Mouse (Mus musculus) embryonic facial prominence, embryonic 15.5 days (tissue): ENCODE data around the gene Rab21. TPM values are rescaled to one million over a fixed set of nuclear protein-coding genes. Genes with fewer than 3 reads are reported as not detected.

Experiments
- ATAC-seq: fragments of 200-750 bp; cut with Nextera tagmentation; 2 replicates; pipeline ENCODE4 v1.8.0; 2017; ENCODE audit warnings: low read depth, moderate TSS enrichment; ENCODE audit not compliant: insufficient number of reproducible peaks, low FRiP score, low TSS enrichment
- H3K27ac ChIP-seq: fragments of 300-500 bp; sonication (generic); replicated peaks from 2 replicates; pipeline ENCODE4 v1.5.1; 2015; ENCODE audit warnings: mild to moderate bottlenecking, inconsistent platforms
- H3K27me3 ChIP-seq: fragments of 300-500 bp; sonication (generic); 2 replicates; pipeline ENCODE4 v1.6.1; 2015; ENCODE audit warnings: inconsistent platforms
- H3K36me3 ChIP-seq: fragments of 300-500 bp; sonication (generic); 2 replicates; pipeline ENCODE4 v1.6.1; 2015; ENCODE audit warnings: mild to moderate bottlenecking, inconsistent platforms
- H3K4me1 ChIP-seq: fragments of 300-500 bp; sonication (generic); 2 replicates; pipeline ENCODE4 v1.6.1; 2015; ENCODE audit warnings: inconsistent platforms
- H3K4me2 ChIP-seq: fragments of 300-500 bp; sonication (generic); replicated peaks from 2 replicates; pipeline ENCODE4 v1.6.1; 2015; ENCODE audit warnings: mild to moderate bottlenecking, inconsistent platforms
- H3K4me3 ChIP-seq: fragments of 300-500 bp; sonication (generic); replicated peaks from 2 replicates; pipeline ENCODE4 v1.5.1; 2015; ENCODE audit warnings: mild to moderate bottlenecking, inconsistent platforms
- H3K9ac ChIP-seq: fragments of 300-500 bp; sonication (generic); 2 replicates; pipeline ENCODE4 v1.6.1; 2015; ENCODE audit warnings: inconsistent platforms
- H3K9me3 ChIP-seq: fragments of 300-500 bp; sonication (generic); replicated peaks from 2 replicates; pipeline ENCODE4 v1.6.1; 2016; ENCODE audit warnings: inconsistent platforms
- WGBS: fragments of 180-500 bp; shearing (Covaris S2); methylation state at CpG from one replicate; pipeline ENCODE4 v1.1.7; 2015; 5-methylcytosine and 5-hydroxymethylcytosine counted together
- polyA plus RNA-seq: library from polyadenylated mRNA; unstranded; fragments of >200 nt; fragmentation: Nextera tagmentation; extraction: Ambion mirVana; gene quantifications from 2 replicates; pipeline ENCODE4 v1.2.1, GENCODE M21; 2015

Gene Rab21
- polyA plus RNA-seq, 1 experiment from 2014 or later = 4.6 TPM

- Histone ChIP-seq H3K9ac (no peak overlapping the region), H3K4me2 (no peak overlapping the region), H3K27me3 (no peaks in the 10 kb centered on the region), H3K9me3 (no peaks in the 10 kb centered on the region), H3K27ac (no peak overlapping the region), H3K4me1 (peaks cover 18% of the 10 kb centered on the region), H3K36me3 (peaks cover under 1% of the 10 kb centered on the region; the same call in 1 of the 2 replicates), H3K4me3 (no peak overlapping the region)
- 90% methylated on average over 2 of the region's 2 CpGs for WGBS
- ATAC-seq = no peak
These were observed 69.9 kb downstream of the Rab21 start for GRCm38 (mm10) chr10:115245488-115245887.

- H3K27me3 ChIP-seq = no peaks in the 10 kb centered on the region
These were observed 74.3 kb downstream of the Rab21 start for GRCm38 (mm10) chr10:115241082-115241595.

GRCm38 (mm10) chr10:115237931-115238330 lies 77.5 kb downstream of the Rab21 start:
- no peak overlapping the region for H3K4me2 ChIP-seq
- H3K27me3 ChIP-seq = no peaks in the 10 kb centered on the region
- H3K9me3 ChIP-seq = no peaks in the 10 kb centered on the region
- ATAC-seq = no peak
- H3K9ac ChIP-seq = no peak overlapping the region
- H3K4me1 ChIP-seq = no peaks in the 10 kb centered on the region
- WGBS = 82% methylated on average over 4 of the region's 4 CpGs
- no peak overlapping the region for H3K4me3 ChIP-seq
- H3K36me3 ChIP-seq = peaks cover 31% of the 10 kb centered on the region
- H3K27ac ChIP-seq = no peak overlapping the region

More at GRCm38 (mm10) chr10:115241082-115241595, 74.3 kb downstream of the Rab21 start:
- H3K27ac ChIP-seq = no peak overlapping the region
- WGBS = 68% methylated on average over 8 of the region's 8 CpGs
- H3K4me1 ChIP-seq = no peaks in the 10 kb centered on the region
- no peaks in the 10 kb centered on the region for H3K9me3 ChIP-seq
- peaks cover 22% of the 10 kb centered on the region for H3K36me3 ChIP-seq
- no peak overlapping the region for H3K9ac ChIP-seq
- no peak overlapping the region for H3K4me2 ChIP-seq
- no peak for ATAC-seq
- no peak overlapping the region for H3K4me3 ChIP-seq

Other genes starting within 250 kb of the Rab21 start
- 0.08 and 0.12 TPM in 2 replicates for gene Tph2, start 130.6 kb downstream of the Rab21 start, polyA plus RNA-seq
- 55.8 and 56.2 TPM in 2 replicates for gene Tbc1d15, start 64.1 kb downstream of the Rab21 start, polyA plus RNA-seq
- gene Tmem19, start 46.9 kb upstream of the Rab21 start, polyA plus RNA-seq = 25.0 and 25.8 TPM in 2 replicates
- 22.4 and 24.3 TPM in 2 replicates for gene Thap2, start 68.8 kb upstream of the Rab21 start, polyA plus RNA-seq
- 22.0 and 23.7 TPM in 2 replicates for gene Zfc3h1, start 69.4 kb upstream of the Rab21 start, polyA plus RNA-seq